Mouse (Mus musculus) ovary, postnatal 10 days (tissue): ENCODE data around the gene Afm.

Experiments used
- DNase-seq: peaks from one replicate; pipeline ENCODE4 v3.0.0; 2022; ENCODE audit warnings: low spot score

Afm gene

DNA sequence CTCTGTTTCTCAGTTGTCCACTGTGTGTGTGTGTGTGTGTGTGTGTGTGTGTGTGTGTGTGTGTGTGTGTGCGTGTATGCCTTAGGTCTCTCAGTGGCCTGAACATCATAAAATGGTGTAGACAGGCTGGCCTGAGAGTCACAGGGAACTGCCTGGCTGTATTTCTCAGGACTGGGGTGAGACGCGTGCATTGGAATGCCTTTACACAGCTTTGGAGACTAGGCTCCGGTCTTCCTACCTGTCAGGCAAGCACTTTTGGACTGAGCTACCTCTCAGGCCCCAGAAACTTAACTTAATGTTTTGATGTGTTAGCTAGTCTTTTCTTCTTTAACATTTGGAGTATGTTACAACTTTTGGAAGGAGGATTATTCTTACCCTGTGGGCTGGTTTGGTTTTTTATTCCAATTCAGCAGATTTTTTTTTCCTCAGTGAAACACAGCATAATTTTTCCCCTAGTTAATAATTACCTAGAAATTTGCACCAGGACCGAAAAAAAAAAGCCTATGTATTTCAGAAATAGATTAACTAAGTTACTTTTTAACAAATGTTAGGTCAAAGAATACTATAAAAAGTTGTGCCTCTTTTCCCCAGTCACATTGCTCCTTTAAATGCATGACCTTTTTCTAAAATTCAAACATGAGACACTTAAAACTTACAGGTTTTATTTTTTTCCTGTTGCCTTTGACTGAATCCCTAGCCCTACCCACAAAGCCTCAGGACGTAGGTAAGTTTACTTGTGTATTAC lies at the start of gene Afm:
Afm (plus strand) TSS at position 577 of the 745 bp plus-strand sequence.
- no peak for DNase-seq

DNA sequence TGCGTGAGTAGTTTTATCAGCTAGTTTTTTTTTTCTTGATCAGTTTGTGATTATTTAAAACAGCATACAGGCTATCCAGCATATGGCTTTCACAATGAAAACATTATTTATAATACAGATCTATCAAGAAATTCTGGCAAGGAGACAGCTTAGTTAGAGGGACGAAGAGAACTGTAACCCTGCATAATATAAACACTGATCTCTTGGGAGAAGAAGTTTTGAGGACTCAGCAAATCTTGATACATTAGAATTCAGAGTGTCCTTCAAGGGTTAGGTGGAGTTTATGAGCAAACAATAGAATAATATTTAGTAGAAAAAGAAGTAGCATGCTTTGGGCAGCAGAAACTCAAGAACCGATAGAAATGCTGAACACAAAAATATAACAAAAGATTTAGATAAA lies 47.9 kb upstream of the Afm start:
- DNase-seq: no peak

DNA sequence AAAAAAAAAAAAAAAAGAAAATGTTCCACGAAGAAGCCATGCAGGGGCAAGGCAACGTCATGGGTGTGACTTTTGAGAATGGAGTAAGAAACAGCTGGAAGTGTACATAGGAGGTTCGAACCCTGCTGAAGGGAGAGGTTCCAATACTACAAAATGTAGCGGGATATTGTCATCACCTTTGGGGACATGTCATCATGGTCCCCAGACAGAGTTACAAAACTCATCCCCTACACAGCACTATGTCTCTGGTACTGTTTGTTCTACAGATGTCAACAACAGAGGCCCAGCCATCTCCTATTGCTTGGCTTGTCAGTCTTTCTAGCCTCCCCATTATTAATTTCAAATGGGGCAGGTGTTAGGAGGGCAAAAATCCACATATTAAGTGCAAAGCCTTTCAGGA lies 44.8 kb upstream of the Afm start:
- DNase-seq: no peak

DNA sequence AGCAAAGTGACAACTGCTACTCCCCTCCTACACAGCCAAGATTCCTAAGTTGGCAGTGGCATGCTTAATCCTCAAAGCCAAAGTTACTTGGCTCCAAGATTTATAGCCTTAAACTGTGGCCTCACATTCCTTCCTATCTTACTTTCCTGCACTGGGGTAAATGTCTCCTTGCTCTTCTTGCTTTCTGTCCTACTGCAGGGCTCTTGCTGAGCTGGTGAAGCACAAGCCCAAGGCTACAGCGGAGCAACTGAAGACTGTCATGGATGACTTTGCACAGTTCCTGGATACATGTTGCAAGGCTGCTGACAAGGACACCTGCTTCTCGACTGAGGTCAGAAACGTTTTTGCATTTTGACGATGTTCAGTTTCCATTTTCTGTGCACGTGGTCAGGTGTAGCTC lies 44.4 kb upstream of the Afm start:
- DNase-seq: no peak

DNA sequence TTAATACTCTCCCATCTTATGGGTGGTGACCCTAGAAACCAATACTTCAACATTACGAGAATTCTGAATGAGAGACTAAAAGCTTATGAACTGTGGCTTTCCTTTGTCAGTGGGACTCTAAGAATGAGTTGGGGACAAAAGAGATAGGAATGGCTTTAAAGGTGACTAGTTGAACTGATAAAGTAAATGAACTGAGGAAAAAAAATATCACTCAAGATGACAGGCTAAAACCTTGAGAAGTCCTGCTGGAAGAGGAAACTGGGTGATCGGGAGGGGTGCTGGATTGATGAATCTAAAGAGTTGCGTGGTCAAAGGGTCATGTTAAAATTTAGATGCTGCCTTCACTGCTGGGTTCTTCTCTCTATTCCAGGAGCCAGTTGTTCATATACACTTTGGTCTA lies 42.0 kb upstream of the Afm start:
- no peak for DNase-seq

DNA sequence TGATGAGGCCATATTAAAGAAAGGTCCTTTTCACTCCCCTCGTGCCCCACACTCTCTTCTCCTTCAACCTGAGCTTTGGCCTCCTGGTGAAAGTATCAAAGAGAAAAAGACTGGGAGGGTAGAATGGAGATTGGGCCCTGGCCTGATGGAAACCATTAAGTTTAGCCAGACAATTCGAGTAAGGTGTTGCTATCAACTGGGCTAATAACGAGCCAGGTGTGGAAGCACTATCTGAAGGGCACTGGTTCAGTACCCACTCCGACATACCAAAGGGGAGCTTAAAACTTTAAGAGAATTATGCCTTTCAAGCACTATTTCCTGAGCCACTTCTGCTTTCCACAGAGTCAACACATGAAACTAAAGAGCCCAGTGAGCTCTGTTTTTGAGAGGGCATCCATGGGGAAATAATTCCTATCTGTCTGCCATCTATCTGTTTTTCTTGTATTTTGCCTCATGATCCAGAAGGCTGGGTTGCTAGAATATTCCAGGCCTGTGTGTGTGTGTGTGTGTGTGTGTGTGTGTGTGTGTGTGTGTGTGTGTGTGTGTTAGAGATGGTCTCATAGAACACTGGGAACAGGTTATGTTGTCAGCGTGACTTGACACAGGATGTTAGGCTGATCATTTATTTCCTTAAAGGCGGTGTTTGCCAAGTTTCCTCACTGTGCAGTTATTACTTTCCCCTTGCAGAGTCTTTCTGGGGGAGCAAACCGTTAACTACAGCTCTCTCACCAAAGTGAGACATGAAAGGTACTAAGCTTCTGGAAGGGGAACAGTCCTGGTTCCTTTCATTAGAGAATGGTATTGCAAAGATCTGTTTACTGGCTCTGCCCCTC lies 41.2 kb upstream of the Afm start:
- no peak for DNase-seq

DNA sequence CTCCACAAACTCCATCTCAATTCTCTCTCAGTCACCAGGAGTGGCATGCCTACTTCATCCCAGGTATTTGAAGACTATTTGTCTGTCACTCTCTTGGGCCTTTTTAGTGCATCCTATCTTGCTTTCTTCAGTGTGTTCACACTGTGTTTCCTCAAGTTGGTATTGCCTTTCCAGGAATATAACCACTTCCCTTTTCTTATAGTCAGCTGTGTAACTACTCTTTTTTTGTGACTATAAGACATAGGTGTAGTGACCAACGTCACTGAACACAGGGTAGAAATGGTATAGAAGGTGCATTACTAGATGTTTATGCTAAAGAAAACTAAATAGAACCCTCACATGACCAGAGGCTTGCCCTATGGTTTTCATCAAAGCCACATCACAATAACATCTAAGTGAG lies 39.8 kb upstream of the Afm start:
- DNase-seq: no peak

DNA sequence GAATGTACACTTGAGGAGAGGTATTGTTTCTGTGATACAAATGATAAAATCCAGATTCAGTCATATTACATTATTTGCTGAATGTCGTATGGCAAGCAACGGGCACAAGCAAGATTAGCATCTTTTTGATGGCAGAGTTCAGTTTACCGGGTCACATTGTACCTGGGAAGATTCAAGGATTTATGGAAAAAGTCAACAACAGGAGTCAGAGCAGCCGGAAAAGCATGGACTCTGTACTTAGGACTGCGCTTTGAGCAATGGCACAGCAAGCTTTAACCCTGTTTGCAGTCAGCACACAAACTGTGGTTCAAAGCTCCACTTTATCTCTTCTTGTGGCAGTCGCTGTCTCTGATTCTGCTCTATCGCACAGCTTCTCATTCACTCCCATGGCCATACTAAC lies 33.1 kb upstream of the Afm start:
- no peak for DNase-seq

DNA sequence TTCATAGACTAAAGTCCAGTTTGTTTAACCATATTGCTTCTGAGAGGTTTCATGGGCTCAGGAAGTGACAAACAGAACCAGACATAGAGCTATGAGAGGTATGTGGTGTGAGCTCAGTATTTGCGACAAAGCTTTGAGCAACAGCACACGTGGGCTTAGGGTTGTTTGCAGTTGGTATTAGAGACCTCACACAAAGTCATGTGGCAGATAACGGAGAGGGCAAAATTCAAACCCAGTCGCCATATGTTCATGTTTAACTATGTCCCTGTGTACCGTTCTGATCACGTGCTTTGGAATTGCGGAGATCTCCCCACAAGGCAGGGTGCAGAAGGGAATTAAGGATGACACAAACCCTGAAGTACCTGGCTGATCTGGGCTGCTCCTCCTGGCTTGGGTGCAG lies 30.4 kb upstream of the Afm start:
- DNase-seq: no peak

DNA sequence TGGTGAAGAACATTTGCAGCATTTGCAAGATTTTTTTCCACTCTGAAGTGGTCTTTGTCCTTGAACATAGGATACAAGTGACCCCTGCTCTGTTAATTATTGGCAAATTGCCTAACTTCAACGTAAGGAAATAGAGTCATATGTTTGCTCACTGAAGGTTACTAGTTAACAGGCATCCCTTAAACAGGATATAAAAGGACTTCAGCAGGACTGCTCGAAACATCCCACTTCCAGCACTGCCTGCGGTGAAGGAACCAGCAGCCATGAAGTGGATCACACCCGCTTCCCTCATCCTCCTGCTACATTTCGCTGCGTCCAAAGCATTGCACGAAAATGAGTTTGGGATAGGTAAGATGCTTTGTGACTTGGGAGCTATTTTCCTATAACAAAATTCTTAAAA lies 28.2 kb upstream of the Afm start, which contains the start of gene Afp:
Afp (plus strand) TSS at position 220 of the 400 bp plus-strand sequence.
- DNase-seq: no peak

DNA sequence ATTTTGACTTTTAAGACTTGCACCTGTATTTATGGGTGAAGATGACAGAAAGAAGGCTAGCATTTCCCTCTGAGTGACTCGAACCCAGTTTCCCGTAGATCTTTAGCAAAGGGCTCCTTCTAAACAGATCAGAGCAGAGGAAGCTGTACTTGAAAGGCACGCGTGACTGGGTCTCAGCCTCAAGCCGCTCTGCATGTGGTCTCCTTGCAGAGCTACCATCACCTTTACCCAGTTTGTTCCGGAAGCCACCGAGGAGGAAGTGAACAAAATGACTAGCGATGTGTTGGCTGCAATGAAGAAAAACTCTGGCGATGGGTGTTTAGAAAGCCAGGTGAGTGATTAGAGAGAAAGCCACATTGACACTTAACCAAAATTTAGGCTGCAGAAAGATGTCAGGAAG lies 26.3 kb upstream of the Afm start:
- no peak for DNase-seq

DNA sequence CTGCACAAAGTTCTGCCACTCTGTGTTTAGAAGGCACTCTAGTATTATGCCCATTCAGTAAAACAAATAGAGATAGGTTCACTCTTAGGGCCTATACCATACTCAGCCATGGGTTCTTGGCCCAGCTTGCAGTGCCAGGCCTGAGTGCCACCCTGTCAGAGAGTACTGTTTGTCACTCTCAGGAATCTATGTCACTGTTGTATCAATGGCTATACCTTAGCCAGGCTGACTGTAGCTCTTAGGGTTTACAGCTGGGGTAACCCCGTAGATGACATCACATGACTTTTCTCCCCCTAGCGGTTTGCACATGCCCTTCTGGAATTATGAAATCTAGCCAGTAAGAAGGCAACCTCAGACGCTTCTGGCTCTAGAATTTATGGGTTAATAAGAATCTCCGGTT lies 24.4 kb upstream of the Afm start:
- no peak for DNase-seq

DNA sequence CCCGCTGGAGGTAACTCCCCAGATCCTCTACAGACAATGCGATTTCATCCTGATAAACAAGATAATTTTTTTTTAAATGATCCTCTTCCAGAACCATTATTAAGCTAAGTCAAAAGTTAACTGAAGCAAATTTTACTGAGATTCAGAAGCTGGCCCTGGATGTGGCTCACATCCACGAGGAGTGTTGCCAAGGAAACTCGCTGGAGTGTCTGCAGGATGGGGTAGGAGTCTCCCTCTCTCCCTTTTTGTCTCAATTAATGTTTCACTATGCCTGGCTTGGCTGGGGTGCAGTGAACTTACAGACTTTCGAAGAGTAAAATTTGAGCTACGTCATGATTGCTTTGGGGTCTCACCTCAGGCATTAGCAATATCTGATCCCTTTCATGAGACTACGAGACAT lies 19.2 kb upstream of the Afm start:
- no peak for DNase-seq

DNA sequence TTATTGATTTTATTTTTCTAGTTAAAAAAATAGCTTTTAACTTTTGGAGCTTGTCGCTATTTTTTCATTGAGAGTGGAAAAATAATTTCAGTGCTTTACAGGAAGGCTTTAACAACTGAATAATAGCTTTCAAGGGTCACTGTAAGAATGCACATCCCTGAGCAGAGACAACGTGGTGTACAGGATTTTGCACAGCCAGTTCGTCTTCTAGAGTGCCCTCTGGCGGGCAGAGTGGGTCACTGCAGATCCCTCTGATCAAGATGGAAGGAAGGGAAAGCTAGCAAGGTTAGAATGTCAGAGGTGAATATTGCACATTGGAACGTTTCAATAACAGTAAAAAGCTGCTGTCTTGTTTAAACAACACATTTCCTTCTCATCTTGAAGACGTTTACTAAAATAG lies 18.0 kb upstream of the Afm start:
- peak; percentile 36 for DNase-seq

DNA sequence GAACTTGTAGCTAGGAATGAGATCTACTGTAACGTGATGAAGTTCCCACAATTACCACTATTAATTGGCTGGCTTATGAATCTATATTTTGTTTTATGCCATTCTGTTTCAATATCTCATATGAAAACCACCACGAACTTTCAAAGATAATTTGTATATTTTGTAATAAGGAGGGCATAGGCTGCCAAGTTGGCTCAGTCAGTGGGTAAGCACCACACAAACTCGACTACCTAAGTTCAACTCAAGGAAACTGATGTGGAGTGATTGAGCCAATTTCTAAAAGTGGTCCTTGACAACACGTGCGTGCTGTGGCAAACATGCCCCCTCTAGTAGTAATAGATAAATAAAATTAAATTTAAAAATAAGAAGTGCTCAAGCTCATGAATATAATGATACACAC lies 17.0 kb upstream of the Afm start:
- DNase-seq: no peak

DNA sequence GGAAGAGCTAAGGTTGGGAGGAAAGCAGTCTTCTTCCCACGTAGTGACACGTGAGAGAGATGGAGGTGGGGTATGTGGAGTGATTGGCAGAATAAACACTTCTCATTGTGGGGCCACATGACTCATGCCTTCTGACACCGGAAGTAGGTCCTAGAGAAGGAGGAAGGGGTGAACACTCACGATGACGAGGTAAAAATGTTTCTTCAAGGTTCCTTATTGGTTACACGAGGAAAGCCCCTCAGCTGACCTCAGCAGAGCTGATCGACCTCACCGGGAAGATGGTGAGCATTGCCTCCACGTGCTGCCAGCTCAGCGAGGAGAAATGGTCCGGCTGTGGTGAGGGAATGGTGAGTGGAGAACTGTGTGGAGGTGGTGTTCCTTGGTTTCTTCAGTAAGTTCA lies 14.0 kb upstream of the Afm start:
- no peak for DNase-seq

DNA sequence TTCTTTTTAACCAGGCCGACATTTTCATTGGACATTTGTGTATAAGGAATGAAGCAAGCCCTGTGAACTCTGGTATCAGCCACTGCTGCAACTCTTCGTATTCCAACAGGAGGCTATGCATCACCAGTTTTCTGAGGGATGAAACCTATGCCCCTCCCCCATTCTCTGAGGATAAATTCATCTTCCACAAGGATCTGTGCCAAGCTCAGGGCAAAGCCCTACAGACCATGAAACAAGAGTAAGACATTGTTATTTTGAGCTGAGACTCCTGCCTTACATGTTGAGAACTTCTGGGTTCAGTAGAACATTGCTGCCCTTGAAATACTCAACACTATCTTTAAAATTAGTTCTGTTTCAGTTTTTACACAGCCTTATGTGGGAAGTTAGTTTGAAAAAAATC lies 12.2 kb upstream of the Afm start:
- DNase-seq: no peak

DNA sequence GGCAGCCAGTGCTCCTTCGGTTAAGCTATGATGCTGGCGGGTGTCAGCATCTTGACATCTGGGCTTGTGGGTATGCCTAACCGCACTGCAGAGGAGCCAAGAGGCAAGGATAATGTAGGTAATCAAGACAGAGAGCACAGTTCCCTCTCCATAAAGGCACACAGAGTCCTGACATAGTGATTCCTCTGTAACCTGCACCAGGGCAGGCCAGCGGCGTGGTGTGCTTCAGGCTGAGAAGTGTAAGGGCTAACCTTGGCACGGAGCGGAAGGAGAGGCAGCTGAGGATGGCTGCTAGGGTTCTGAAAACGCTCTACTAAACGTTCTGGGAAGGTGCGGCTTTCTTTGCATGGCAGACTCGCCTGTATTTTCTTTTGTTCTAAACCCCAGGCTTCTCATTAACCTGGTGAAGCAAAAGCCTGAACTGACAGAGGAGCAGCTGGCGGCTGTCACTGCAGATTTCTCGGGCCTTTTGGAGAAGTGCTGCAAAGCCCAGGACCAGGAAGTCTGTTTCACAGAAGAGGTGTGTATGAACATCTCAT lies 11.3 kb upstream of the Afm start:
- no peak for DNase-seq

DNA sequence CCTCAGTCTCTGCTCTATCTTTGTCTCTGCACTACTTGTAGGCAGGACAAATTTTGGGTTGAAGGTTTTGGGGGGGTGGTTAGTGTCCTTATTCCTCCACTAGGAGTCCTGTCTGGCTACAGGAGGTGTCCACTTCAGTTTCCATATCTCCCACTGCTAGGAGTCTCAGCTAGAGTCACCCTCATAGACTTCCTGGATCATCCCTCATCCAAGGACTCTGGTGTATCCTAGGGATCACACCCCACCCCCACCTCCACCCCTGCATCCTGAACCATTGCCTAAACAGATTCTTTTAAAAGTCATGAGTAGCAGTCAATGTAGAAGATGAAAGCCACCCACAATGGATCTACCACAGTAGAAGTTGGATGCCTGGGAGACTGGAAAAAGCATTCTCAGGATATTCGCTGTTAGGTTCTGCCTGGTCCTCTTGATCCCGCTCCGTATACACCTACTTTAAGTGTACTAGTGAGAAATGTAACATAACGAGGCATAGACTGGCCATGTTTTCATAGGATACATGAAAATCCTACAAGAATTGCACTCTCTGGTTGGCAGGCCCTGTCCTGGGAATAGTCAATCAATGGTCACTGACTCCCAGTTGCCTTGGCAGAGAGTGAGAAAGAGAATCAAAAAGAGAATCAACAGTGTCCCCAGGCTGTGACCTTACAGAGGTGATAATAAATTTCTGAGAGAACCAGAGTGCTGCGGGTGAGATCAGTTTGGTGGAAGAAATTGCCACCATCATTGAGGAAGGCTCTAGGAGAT lies 8.7 kb upstream of the Afm start:
- no peak for DNase-seq

DNA sequence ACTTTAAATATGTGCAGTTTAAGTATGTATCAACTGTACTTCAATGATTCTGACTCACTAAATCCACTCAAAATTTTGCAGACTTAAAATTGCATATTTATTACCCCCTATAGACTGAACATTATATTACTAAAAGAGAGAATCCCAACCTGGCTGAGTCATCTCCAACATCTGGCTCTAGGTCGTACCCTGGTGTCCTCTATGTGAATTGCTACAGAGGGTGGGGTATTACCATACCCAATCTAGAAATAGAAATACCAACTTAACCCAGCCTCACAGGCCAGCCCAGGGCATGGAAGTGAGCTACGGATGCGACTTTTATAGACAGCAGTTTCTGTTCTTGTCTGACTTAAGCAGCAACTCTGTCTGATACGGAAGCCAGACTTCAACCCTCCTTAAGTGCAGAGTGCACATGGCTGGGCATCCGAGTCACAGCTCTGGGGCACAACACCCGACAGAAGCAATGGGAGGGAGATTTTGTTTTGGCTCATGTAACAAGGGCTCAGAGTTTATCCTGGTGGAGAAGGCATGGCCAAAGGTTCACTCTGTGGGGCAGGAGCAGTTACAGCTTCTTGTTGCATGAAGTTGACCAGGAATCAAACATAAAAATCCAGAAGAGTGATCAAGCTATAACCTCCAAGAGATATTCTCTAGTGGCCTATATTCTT lies 6.3 kb upstream of the Afm start:
- no peak for DNase-seq

DNA sequence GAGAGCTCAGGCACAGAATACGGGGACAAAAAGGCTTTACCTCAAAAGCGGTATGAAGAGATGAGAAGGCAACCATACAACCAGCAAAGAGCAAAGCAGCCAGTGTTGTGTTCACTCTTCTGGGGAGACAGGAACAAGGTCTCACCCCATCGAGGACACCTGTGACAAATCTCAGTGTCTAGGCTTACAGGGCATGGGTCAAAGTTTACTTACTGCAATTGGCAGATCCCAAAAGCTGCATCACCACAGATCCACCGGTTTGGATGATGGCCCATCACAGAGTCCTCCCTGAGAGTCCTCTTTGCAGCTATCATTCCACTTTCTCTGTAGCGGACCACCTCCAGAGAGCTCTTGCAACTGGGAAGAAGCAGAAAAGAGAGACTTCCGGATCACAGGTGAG lies 3.2 kb upstream of the Afm start:
- DNase-seq: no peak

DNA sequence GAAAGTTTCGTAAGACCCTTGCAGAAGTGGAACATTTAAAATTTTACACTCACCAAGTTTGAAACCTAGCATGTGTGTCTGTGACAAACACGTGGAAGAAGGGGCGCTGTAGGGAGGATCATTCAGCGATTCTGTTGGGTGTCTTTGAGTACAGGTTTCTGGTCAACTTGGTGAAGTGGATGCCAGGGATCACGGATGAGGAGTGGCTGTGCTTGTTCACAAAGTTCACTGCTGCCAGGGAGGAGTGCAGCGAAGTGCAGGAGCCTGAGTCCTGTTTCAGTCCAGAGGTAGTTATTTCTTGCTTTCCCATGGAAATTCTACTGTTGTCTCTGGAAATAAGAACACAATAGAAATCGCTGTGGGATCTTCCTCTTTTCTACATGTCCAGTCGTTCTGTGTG lies 32.5 kb downstream of the Afm start:
- DNase-seq: no peak
